Mouse (Mus musculus) intestine, embryonic 16.5 days (tissue): ENCODE results near the gene Galnt2. TPM values are rescaled to one million over a fixed set of nuclear protein-coding genes. Genes with fewer than 3 reads are reported as not detected.

ENCODE experiments used
- ATAC-seq: fragments of 200-750 bp; cut with Nextera tagmentation; 2 replicates; pipeline ENCODE4 v1.8.0; 2017; ENCODE audit warnings: moderate TSS enrichment, moderate library complexity
- H3K27ac ChIP-seq: fragments of 300-500 bp; sonication (generic); 2 replicates; pipeline ENCODE4 v1.5.1; 2014; ENCODE audit warnings: mild to moderate bottlenecking, low read length
- H3K27me3 ChIP-seq: fragments of 300-500 bp; sonication (generic); replicated peaks from 2 replicates; pipeline ENCODE4 v1.6.1; 2014; ENCODE audit warnings: low read length, control low read depth, mixed read lengths; ENCODE audit not compliant: control insufficient read depth, insufficient read depth
- H3K36me3 ChIP-seq: fragments of 300-500 bp; sonication (generic); 2 replicates; pipeline ENCODE4 v1.6.1; 2014; ENCODE audit warnings: low read length, control low read depth; ENCODE audit not compliant: control insufficient read depth, insufficient read depth
- H3K4me1 ChIP-seq: fragments of 300-500 bp; sonication (generic); 2 replicates; pipeline ENCODE4 v1.6.1; 2014; ENCODE audit warnings: low read length, control low read depth, mixed read lengths; ENCODE audit not compliant: control insufficient read depth, insufficient read depth
- H3K4me2 ChIP-seq: fragments of 300-500 bp; sonication (generic); 2 replicates; pipeline ENCODE4 v1.6.1; 2014; ENCODE audit warnings: low read depth, low read length, control low read depth
- H3K4me3 ChIP-seq: fragments of 300-500 bp; sonication (generic); 2 replicates; pipeline ENCODE4 v1.5.1; 2014; ENCODE audit warnings: mild to moderate bottlenecking, low read length
- H3K9ac ChIP-seq: fragments of 300-500 bp; sonication (generic); 2 replicates; pipeline ENCODE4 v1.6.1; 2014; ENCODE audit warnings: low read depth, low read length
- H3K9me3 ChIP-seq: fragments of 300-500 bp; sonication (generic); 2 replicates; pipeline ENCODE4 v1.6.1; 2016; ENCODE audit warnings: low read length, control low read depth; ENCODE audit not compliant: control insufficient read depth
- WGBS: fragments of 180-500 bp; shearing (Covaris S2); extraction: QIAGEN DNeasy Blood & Tissue Kit; methylation state at CpG from one replicate; pipeline ENCODE4 v1.1.7; 2014; 5-methylcytosine and 5-hydroxymethylcytosine counted together
- polyA plus RNA-seq: library from polyadenylated mRNA; unstranded; fragments of >200 nt; fragmentation: Nextera tagmentation; extraction: Ambion mirVana; gene quantifications from 2 replicates; pipeline ENCODE4 v1.2.1, GENCODE M21; 2015

Gene Galnt2
- polyA plus RNA-seq, 1 experiment from 2014 or later, result 35.9 TPM

- Histone ChIP-seq H3K27ac (peak overlapping the region; percentile 63), H3K4me1 (peaks cover 53% of the 10 kb centered on the region), H3K36me3 (no peaks in the 10 kb centered on the region), H3K9ac (0 out of 2 replicates have a peak overlapping the region, but pooled peaks have one; percentile 32), H3K9me3 (no peaks in the 10 kb centered on the region), H3K4me3 (no peak overlapping the region), H3K4me2 (no peak overlapping the region), H3K27me3 (no peaks in the 10 kb centered on the region)
- 69% methylated on average over 12 of the region's 12 CpGs for WGBS
- no peak for ATAC-seq
These were observed 51.9 kb downstream of the Galnt2 start for GRCm38 (mm10) chr8:124282878-124283630.

- Histone ChIP-seq H3K9ac (peak overlapping the region; percentile 32; the same call in 1 of the 2 replicates), H3K27me3 (no peaks in the 10 kb centered on the region), H3K4me1 (peaks cover 46% of the 10 kb centered on the region), H3K36me3 (no peaks in the 10 kb centered on the region), H3K27ac (peak overlapping the region; percentile 63), H3K9me3 (no peaks in the 10 kb centered on the region), H3K4me2 (no peak overlapping the region), H3K4me3 (no peak overlapping the region)
- WGBS, result 60% methylated on average over 11 of the region's 11 CpGs
- ATAC-seq, result no peak
These were observed 52.6 kb downstream of the Galnt2 start for GRCm38 (mm10) chr8:124283644-124284332.

GRCm38 (mm10) chr8:124284333-124284711 lies 53.1 kb downstream of the Galnt2 start:
- 32% methylated on average over 6 of the region's 6 CpGs for WGBS
- ATAC-seq, result no peak
- Histone ChIP-seq H3K9ac (no peak overlapping the region), H3K4me3 (no peak overlapping the region), H3K4me1 (peaks cover 44% of the 10 kb centered on the region), H3K27ac (peak overlapping the region; percentile 63), H3K36me3 (no peaks in the 10 kb centered on the region), H3K27me3 (no peaks in the 10 kb centered on the region), H3K9me3 (no peaks in the 10 kb centered on the region), H3K4me2 (no peak overlapping the region)

- Histone ChIP-seq H3K9ac (no peak overlapping the region), H3K27me3 (no peaks in the 10 kb centered on the region), H3K9me3 (no peaks in the 10 kb centered on the region), H3K36me3 (no peaks in the 10 kb centered on the region), H3K4me2 (no peak overlapping the region), H3K27ac (peak overlapping the region; percentile 63; the same call in 1 of the 2 replicates), H3K4me1 (peaks cover 44% of the 10 kb centered on the region), H3K4me3 (no peak overlapping the region)
- peak; percentile 61 for ATAC-seq
- 44% methylated on average over 9 of the region's 9 CpGs for WGBS
These were observed 53.9 kb downstream of the Galnt2 start for GRCm38 (mm10) chr8:124284984-124285576.

GRCm38 (mm10) chr8:124286461-124287124 lies 55.4 kb downstream of the Galnt2 start:
- Histone ChIP-seq H3K4me2 (no peak overlapping the region), H3K9me3 (no peaks in the 10 kb centered on the region), H3K27ac (peak overlapping the region; percentile 29; the same call in 1 of the 2 replicates), H3K9ac (no peak overlapping the region), H3K36me3 (no peaks in the 10 kb centered on the region), H3K4me1 (peaks cover 44% of the 10 kb centered on the region), H3K4me3 (no peak overlapping the region), H3K27me3 (no peaks in the 10 kb centered on the region)
- peak; percentile 46 for ATAC-seq
- 53% methylated on average over 4 of the region's 4 CpGs for WGBS

- Histone ChIP-seq H3K4me3 (no peak overlapping the region), H3K4me1 (peaks cover 29% of the 10 kb centered on the region), H3K27me3 (no peaks in the 10 kb centered on the region), H3K9me3 (no peaks in the 10 kb centered on the region), H3K27ac (no peak overlapping the region), H3K4me2 (no peak overlapping the region), H3K9ac (no peak overlapping the region), H3K36me3 (no peaks in the 10 kb centered on the region)
- 81% methylated on average over 4 of the region's 4 CpGs for WGBS
- no peak for ATAC-seq
These were observed 57.1 kb downstream of the Galnt2 start for GRCm38 (mm10) chr8:124288215-124288864.

- Histone ChIP-seq H3K27me3 (no peaks in the 10 kb centered on the region), H3K4me2 (no peak overlapping the region), H3K4me3 (no peak overlapping the region), H3K9ac (no peak overlapping the region), H3K36me3 (no peaks in the 10 kb centered on the region), H3K9me3 (no peaks in the 10 kb centered on the region), H3K27ac (no peak overlapping the region), H3K4me1 (peaks cover 20% of the 10 kb centered on the region)
- ATAC-seq, result no peak
- WGBS, result 76% methylated on average over 5 of the region's 5 CpGs
These were observed 58.4 kb downstream of the Galnt2 start for GRCm38 (mm10) chr8:124289481-124290050.

GRCm38 (mm10) chr8:124290911-124291691 lies 59.9 kb downstream of the Galnt2 start:
- no peak overlapping the region for H3K27ac ChIP-seq
- peaks cover 8% of the 10 kb centered on the region for H3K4me1 ChIP-seq
- H3K9me3 ChIP-seq, result no peaks in the 10 kb centered on the region
- H3K9ac ChIP-seq, result no peak overlapping the region
- H3K4me2 ChIP-seq, result no peak overlapping the region
- WGBS, result 90% methylated on average over 9 of the region's 9 CpGs
- ATAC-seq, result no peak
- H3K4me3 ChIP-seq, result no peak overlapping the region
- no peaks in the 10 kb centered on the region for H3K36me3 ChIP-seq
- no peaks in the 10 kb centered on the region for H3K27me3 ChIP-seq
